ENCODE assay signal across 14 mouse cellular contexts in the genomic region with DNA sequence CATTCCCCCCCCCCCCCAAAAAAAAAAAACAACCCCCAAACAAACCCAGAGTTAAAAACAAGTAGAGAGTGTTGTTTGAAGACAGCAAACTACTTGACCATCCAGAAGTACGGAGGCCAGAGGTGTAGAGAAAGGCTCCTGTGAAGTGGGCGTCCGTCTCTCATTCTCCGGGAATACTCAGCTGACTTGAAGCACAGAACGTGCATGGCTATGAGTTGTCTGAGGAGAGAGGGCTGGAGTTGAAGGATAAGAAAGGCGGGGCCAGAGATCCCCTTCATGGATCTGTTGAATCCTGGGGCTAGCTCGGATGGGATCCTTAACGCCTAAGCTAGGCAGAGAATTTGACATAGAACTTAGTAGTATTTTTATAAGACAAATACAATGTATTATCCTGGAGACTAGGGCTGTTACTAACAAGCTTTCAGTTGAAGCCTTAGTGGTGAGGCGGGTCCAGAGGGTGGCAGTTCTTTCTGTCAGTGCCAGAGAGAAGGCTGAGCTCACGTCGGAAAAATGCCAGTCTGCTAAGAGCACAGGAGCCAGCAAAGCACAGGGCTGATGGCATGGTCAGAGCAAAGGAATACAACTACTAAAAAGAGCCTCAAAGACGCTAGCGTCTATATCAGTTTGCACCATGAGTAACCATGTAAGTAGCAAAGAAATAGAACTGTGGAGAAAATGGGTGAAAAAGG. TPM values are rescaled to one million over a fixed set of nuclear protein-coding genes. Genes with fewer than 3 reads are reported as not detected.
DNase-seq lines count a peak whose midpoint lies in the region; ATAC-seq and TF ChIP-seq lines count a peak whose summit lies in the region.
"Had no signal": no experiment of that assay in that cellular context is flagged by ENCODE, and none has a peak within 500 bp of the region (broad histone marks: within the 10 kb centered on the region; RNA-seq: fewer than 3 reads in every experiment).

No protein-coding gene starts in this region.

- TF ChIP-seq CTCF in lung, adult 2 months (IDR thresholded peaks at IDR 0.05; ENCODE audit: insufficient read depth, low read length), result no peak
- TF ChIP-seq CTCF in hindbrain, postnatal 0 days (IDR thresholded peaks at IDR 0.05; ENCODE audit: low read depth), result no peak
- no peak for TF ChIP-seq CTCF in liver, postnatal 0 days (IDR thresholded peaks at IDR 0.05; ENCODE audit: low read depth)

- intact Hi-C loops in heart, postnatal 10 days (cut with DNase I), result no loop called here

- peaks cover 7% of the 10 kb centered on the region; the same call in 1 of the 2 replicates for H3K36me3 ChIP-seq in hindbrain, postnatal 0 days (ENCODE audit: insufficient read depth, low read length)
- H3K36me3 ChIP-seq in liver, postnatal 0 days (replicated peaks; ENCODE audit: insufficient read depth, low read length), result peaks cover 19% of the 10 kb centered on the region
- no peaks in the 10 kb centered on the region for H3K36me3 ChIP-seq in hindbrain, embryonic 11.5 days (ENCODE audit: control insufficient read depth, insufficient read depth, low read length)

- H3K27ac ChIP-seq in hindbrain, postnatal 0 days, result no peak overlapping the region
- no peak overlapping the region for H3K27ac ChIP-seq in liver, postnatal 0 days (ENCODE audit: low read depth)
- no peak overlapping the region for H3K27ac ChIP-seq in hindbrain, embryonic 11.5 days (ENCODE audit: low read depth, low read length)
- H3K27ac ChIP-seq: hindbrain, embryonic 12.5 days; limb, embryonic 15.5 days; neural tube, embryonic 12.5 days had no signal

- no peaks in the 10 kb centered on the region for H3K4me1 ChIP-seq in lung, adult 2 months (ENCODE audit: control insufficient read depth, insufficient read depth, low read length)
- no peaks in the 10 kb centered on the region for H3K4me1 ChIP-seq in hindbrain, postnatal 0 days (ENCODE audit: insufficient read depth, low read length)
- no peaks in the 10 kb centered on the region for H3K4me1 ChIP-seq in liver, postnatal 0 days (ENCODE audit: insufficient read depth)
- no peaks in the 10 kb centered on the region for H3K4me1 ChIP-seq in hindbrain, embryonic 11.5 days (replicated peaks; ENCODE audit: control insufficient read depth, insufficient read depth, low read length)
- H3K4me1 ChIP-seq: hindbrain, embryonic 12.5 days; limb, embryonic 15.5 days; neural tube, embryonic 12.5 days had no signal

- TF ChIP-seq POLR2A in lung, adult 2 months (IDR thresholded peaks at IDR 0.05; ENCODE audit: borderline replicate concordance, extremely low read depth, low read depth, low read length), result no peak

- DNase-seq in lung, adult 18-20 months, result peak; percentile 22 to 29
- no peak for DNase-seq in lung, adult 2 months
- peak; percentile 44 to 53 for DNase-seq in heart, adult 18-20 months
- DNase-seq in heart, postnatal 10 days, result peak; percentile 60 to 61
- DNase-seq in right cerebral cortex, postnatal 36 days (ENCODE audit: low spot score in 2 of 2), result no peak
- no peak for DNase-seq in hindbrain, postnatal 0 days (ENCODE audit: low spot score)
- no peak for DNase-seq in liver, postnatal 0 days
- DNase-seq in hindbrain, embryonic 11.5 days (ENCODE audit: low spot score), result no peak
- DNase-seq: cerebellum, adult 11-12 months had no signal

- H3K9me3 ChIP-seq in hindbrain, postnatal 0 days (ENCODE audit: low read length), result no peaks in the 10 kb centered on the region
- H3K9me3 ChIP-seq in liver, postnatal 0 days (ENCODE audit: low read length), result no peaks in the 10 kb centered on the region
- no peaks in the 10 kb centered on the region for H3K9me3 ChIP-seq in hindbrain, embryonic 11.5 days (ENCODE audit: control insufficient read depth, low read length)
- H3K9me3 ChIP-seq: hindbrain, embryonic 12.5 days; limb, embryonic 15.5 days; neural tube, embryonic 12.5 days had no signal

- ATAC-seq in hindbrain, postnatal 0 days, result no peak
- no peak for ATAC-seq in liver, postnatal 0 days
- no peak for ATAC-seq in hindbrain, embryonic 11.5 days (ENCODE audit: low FRiP score)
- ATAC-seq: midbrain, embryonic 16.5 days had no signal

- H3K4me2 ChIP-seq in hindbrain, postnatal 0 days (ENCODE audit: low read depth, low read length), result no peak overlapping the region
- no peak overlapping the region for H3K4me2 ChIP-seq in liver, postnatal 0 days (ENCODE audit: low read depth, low read length)
- H3K4me2 ChIP-seq in hindbrain, embryonic 11.5 days (replicated peaks; ENCODE audit: low read depth, low read length), result no peak overlapping the region
- H3K4me2 ChIP-seq: hindbrain, embryonic 12.5 days; limb, embryonic 15.5 days; neural tube, embryonic 12.5 days had no signal

- H3K27me3 ChIP-seq in hindbrain, postnatal 0 days (ENCODE audit: insufficient read depth, low read length), result no peaks in the 10 kb centered on the region
- H3K27me3 ChIP-seq in liver, postnatal 0 days (ENCODE audit: insufficient read depth, low read length), result no peaks in the 10 kb centered on the region
- H3K27me3 ChIP-seq in hindbrain, embryonic 11.5 days (ENCODE audit: control insufficient read depth, insufficient read depth, low read length), result no peaks in the 10 kb centered on the region
- H3K27me3 ChIP-seq: hindbrain, embryonic 12.5 days; limb, embryonic 15.5 days; neural tube, embryonic 12.5 days had no signal

- no peak overlapping the region for H3K4me3 ChIP-seq in lung, adult 2 months (replicated peaks; ENCODE audit: extremely low read depth, low read depth, low read length)
- no peak overlapping the region for H3K4me3 ChIP-seq in hindbrain, postnatal 0 days (ENCODE audit: low read length)
- H3K4me3 ChIP-seq in liver, postnatal 0 days (ENCODE audit: low read depth, low read length), result no peak overlapping the region
- H3K4me3 ChIP-seq in hindbrain, embryonic 11.5 days (ENCODE audit: low read depth, low read length), result no peak overlapping the region
- H3K4me3 ChIP-seq: erythroblast, embryonic 14.5 days; hindbrain, embryonic 12.5 days; limb, embryonic 15.5 days; neural tube, embryonic 12.5 days had no signal

- no peak for TF ChIP-seq EP300 in liver, postnatal 0 days (IDR thresholded peaks at IDR 0.05; ENCODE audit: low read depth)

- 50% methylated on average over 13 of the region's 13 CpGs for WGBS in lung, adult 2 months
- WGBS in hindbrain, postnatal 0 days, result 77% methylated on average over 13 of the region's 13 CpGs
- 81% methylated on average over 13 of the region's 13 CpGs for WGBS in liver, postnatal 0 days (ENCODE audit: insufficient replicate concordance)
- 83% methylated on average over 13 of the region's 13 CpGs for WGBS in hindbrain, embryonic 11.5 days

- H3K9ac ChIP-seq in hindbrain, postnatal 0 days (replicated peaks; ENCODE audit: low read length), result no peak overlapping the region
- no peak overlapping the region for H3K9ac ChIP-seq in liver, postnatal 0 days (replicated peaks)
- no peak overlapping the region for H3K9ac ChIP-seq in hindbrain, embryonic 11.5 days (ENCODE audit: low read depth, low read length)
- H3K9ac ChIP-seq: hindbrain, embryonic 12.5 days; limb, embryonic 15.5 days; neural tube, embryonic 12.5 days had no signal

RNA-seq across cellular contexts. Expression of a gene that starts 34.3 kb away (rescaled TPM):
- polyA plus RNA-seq in lung, adult 2 months (2012; rRNA removed), result 6.2 and 10.3 TPM in 2 replicates
- total RNA-seq in heart, adult 18-20 months (2021), result 10 to 100 TPM; 11.6 to 13.1 TPM
- 10 to 100 TPM; 16.6 to 18.8 TPM for total RNA-seq in heart, postnatal 10 days (2021)
- total RNA-seq in hindbrain, postnatal 0 days (2014; rRNA removed), result 27.7 and 30.9 TPM in 2 replicates
- 34.6 and 36.7 TPM in 2 replicates for polyA plus RNA-seq in hindbrain, postnatal 0 days (2015; fragmentation: Nextera tagmentation; extraction: Ambion mirVana)
- 12.7 and 13.2 TPM in 2 replicates for polyA plus RNA-seq in liver, postnatal 0 days (2015; fragmentation: Nextera tagmentation; extraction: Ambion mirVana)
- polyA plus RNA-seq in hindbrain, embryonic 11.5 days (2014; fragmentation: Nextera tagmentation; extraction: Ambion mirVana), result 51.7 and 57.6 TPM in 2 replicates

Comparison
In these comparisons a context has a peak if more than half of its experiments do, and no peak if none do; other contexts are left out.
1. DNase-seq: peak in lung, adult 18-20 months (2 of 2), heart, adult 18-20 months (2 of 2) and heart, postnatal 10 days (2 of 2); none in lung, adult 2 months (single experiment), right cerebral cortex, postnatal 36 days (0 of 2), hindbrain, postnatal 0 days (single experiment), liver, postnatal 0 days (single experiment) and hindbrain, embryonic 11.5 days (single experiment).